Mouse (Mus musculus): Measurements from ENCODE around the gene Gm9936. TPM values are rescaled to one million over a fixed set of nuclear protein-coding genes. Genes with fewer than 3 reads are reported as not detected.

Gm9936 gene
- not detected in 2 replicates for polyA plus RNA-seq (2012)

GRCm38 (mm10) chr5:114858582-114858981 lies at the start of gene Gm9936:
TSS of gene Gm9936 (minus strand) at chr5:114858682.

GRCm38 (mm10) chr5:114896688-114897373 lies 38.3 kb upstream of the Gm9936 start, which contains the start of gene Oasl2:
TSS of gene Oasl2 (plus strand) at chr5:114896936.

GRCm38 (mm10) chr5:114853364-114853763 lies 5.1 kb downstream of the Gm9936 start, which contains the start of gene 4930519G04Rik:
TSS of gene 4930519G04Rik (plus strand) at chr5:114853664.

GRCm38 (mm10) chr5:114822796-114823688 lies 35.4 kb downstream of the Gm9936 start, which contains the start of gene 1500011B03Rik:
TSS of gene 1500011B03Rik (minus strand) at chr5:114823468.

Other genes with a start within 250 kb of the Gm9936 start
- 1.7 and 2.2 TPM in 2 replicates for gene Trpv4, start 200.3 kb downstream of the Gm9936 start, polyA plus RNA-seq (2012)
- gene Gltp, start 167.7 kb downstream of the Gm9936 start, polyA plus RNA-seq (2012): 98.9 and 101 TPM in 2 replicates
- 21.8 and 46.2 TPM in 2 replicates for gene Tchp, start 150.9 kb downstream of the Gm9936 start, polyA plus RNA-seq (2012)
- 507 and 570 TPM in 2 replicates for gene Ankrd13a, start 84.0 kb downstream of the Gm9936 start, polyA plus RNA-seq (2012)
- 231 and 237 TPM in 2 replicates for gene Git2, start 83.2 kb downstream of the Gm9936 start, polyA plus RNA-seq (2012)
- gene 1500011B03Rik, start 35.2 kb downstream of the Gm9936 start, polyA plus RNA-seq (2012): 69.0 and 76.2 TPM in 2 replicates
- not detected in 2 replicates for gene 4930519G04Rik, start 5.0 kb downstream of the Gm9936 start, polyA plus RNA-seq (2012)
- 6.6 and 8.3 TPM in 2 replicates for gene Oasl2, start 38.3 kb upstream of the Gm9936 start, polyA plus RNA-seq (2012)
- 18.2 and 23.9 TPM in 2 replicates for gene Oasl1, start 64.6 kb upstream of the Gm9936 start, polyA plus RNA-seq (2012)
- 35.8 and 45.5 TPM in 2 replicates for gene 2210016L21Rik, start 83.5 kb upstream of the Gm9936 start, polyA plus RNA-seq (2012)
- gene Hnf1a, start 112.4 kb upstream of the Gm9936 start, polyA plus RNA-seq (2012): 0.18 TPM in 1 of 2 replicates, not detected in the other
- 18.8 and 28.7 TPM in 2 replicates for gene Sppl3, start 152.5 kb upstream of the Gm9936 start, polyA plus RNA-seq (2012)
- not detected in 2 replicates for gene Gm10401, start 239.6 kb upstream of the Gm9936 start, polyA plus RNA-seq (2012)